Mouse (Mus musculus) c-Kit-negative CD71-positive TER-119-positive erythroid progenitor cells, embryonic 14.5 days (primary cell): ENCODE data around the gene Mrps34.
A peak's percentile ranks its signal among the peaks of the same experiment; 100 is the strongest.
"Not testable (repeated sequence)": the region's sequence is repeated elsewhere in the genome, so short reads cannot be mapped to it uniquely, and the experiment has no call there.

ENCODE experiments used
- DNase-seq: peaks from one replicate; pipeline ENCODE4 v3.0.0-alpha.2; 2013; ENCODE audit warnings: low read depth, low spot score

Mrps34 gene

GRCm38 (mm10) chr17:24899153-24899552 is 4.2 kb downstream of the Mrps34 start:
- no peak for DNase-seq

- no peak for DNase-seq
Observed at GRCm38 (mm10) chr17:24900014-24900413, 5.1 kb downstream of the Mrps34 start.

GRCm38 (mm10) chr17:24902124-24902523 is 7.2 kb downstream of the Mrps34 start:
- no peak for DNase-seq

- DNase-seq: peak; percentile 89
Observed at GRCm38 (mm10) chr17:24902671-24903474, 8.0 kb downstream of the Mrps34 start.

- no peak for DNase-seq
Observed at GRCm38 (mm10) chr17:24903767-24904166, 8.9 kb downstream of the Mrps34 start.

GRCm38 (mm10) chr17:24907591-24907990 is 12.7 kb downstream of the Mrps34 start:
- DNase-seq: no peak

GRCm38 (mm10) chr17:24913984-24914383 is 19.1 kb downstream of the Mrps34 start:
- no peak for DNase-seq

GRCm38 (mm10) chr17:24923246-24923645 is 28.3 kb downstream of the Mrps34 start:
- DNase-seq: no peak

- no peak for DNase-seq
Observed at GRCm38 (mm10) chr17:24929506-24929905, 34.6 kb downstream of the Mrps34 start.

GRCm38 (mm10) chr17:24932431-24932830 is 37.5 kb downstream of the Mrps34 start:
- DNase-seq: no peak

GRCm38 (mm10) chr17:24933163-24933562 is 38.2 kb downstream of the Mrps34 start:
- DNase-seq: no peak

GRCm38 (mm10) chr17:24934926-24935325 is 40.0 kb downstream of the Mrps34 start:
- DNase-seq: no peak

- DNase-seq: no peak
Observed at GRCm38 (mm10) chr17:24935666-24936065, 40.8 kb downstream of the Mrps34 start.

- DNase-seq: peak; percentile 90
Observed at GRCm38 (mm10) chr17:24936259-24937237, 41.6 kb downstream of the Mrps34 start, which contains the start of gene Mapk8ip3. TSS of gene Mapk8ip3 (minus strand) at chr17:24936977.

GRCm38 (mm10) chr17:24937266-24937665 is 42.4 kb downstream of the Mrps34 start:
- no peak for DNase-seq

GRCm38 (mm10) chr17:24942453-24942852 is 47.5 kb downstream of the Mrps34 start:
- not testable (repeated sequence) for DNase-seq

- DNase-seq: no peak
Observed at GRCm38 (mm10) chr17:24943036-24943435, 48.1 kb downstream of the Mrps34 start.

- not testable (repeated sequence) for DNase-seq
Observed at GRCm38 (mm10) chr17:24943589-24943988, 48.7 kb downstream of the Mrps34 start.
